Mouse (Mus musculus) embryonic facial prominence, embryonic 11.5 days (tissue): ENCODE measurements at regions not wholly inside any gene's neighbourhood (a gene's known extent, or its start where the extent isn't known, plus 50 kb on each side); places are given as distances from the start of the nearest gene placed in this dataset.
A peak's percentile ranks its signal among the peaks of the same experiment; 100 is the strongest.

Experiments used
- ATAC-seq: fragments of 200-750 bp; cut with Nextera tagmentation; replicated peaks from 2 replicates; pipeline ENCODE4 v1.8.0; 2017; ENCODE audit warnings: low read depth; ENCODE audit not compliant: insufficient number of reproducible peaks, low FRiP score, low TSS enrichment
- DNase-seq: peaks from one replicate; pipeline ENCODE4 v3.0.0-alpha.2; 2015; ENCODE audit warnings: low spot score
- H3K27ac ChIP-seq: fragments of 300-500 bp; sonication (generic); replicated peaks from 2 replicates; pipeline ENCODE4 v1.5.1; 2014; ENCODE audit warnings: mild to moderate bottlenecking, low read depth, low read length, control low read depth
- H3K27me3 ChIP-seq: fragments of 300-500 bp; sonication (generic); 2 replicates; pipeline ENCODE4 v1.6.1; 2014; ENCODE audit warnings: mild to moderate bottlenecking, low read length, moderate library complexity, mixed read lengths; ENCODE audit not compliant: control insufficient read depth, insufficient read depth
- H3K36me3 ChIP-seq: fragments of 300-500 bp; sonication (generic); replicated peaks from 2 replicates; pipeline ENCODE4 v1.6.1; 2014; ENCODE audit warnings: low read depth, mild to moderate bottlenecking, low read length, moderate library complexity, mixed read lengths; ENCODE audit not compliant: control insufficient read depth, insufficient read depth
- H3K4me1 ChIP-seq: fragments of 300-500 bp; sonication (generic); 2 replicates; pipeline ENCODE4 v1.6.1; 2014; ENCODE audit warnings: low read length, mixed read lengths; ENCODE audit not compliant: control insufficient read depth, insufficient read depth
- H3K4me2 ChIP-seq: fragments of 300-500 bp; sonication (generic); 2 replicates; pipeline ENCODE4 v1.6.1; 2014; ENCODE audit warnings: low read depth, mild to moderate bottlenecking, control low read depth, low read length, moderate library complexity
- H3K4me3 ChIP-seq: fragments of 300-500 bp; sonication (generic); 2 replicates; pipeline ENCODE4 v1.5.1; 2014; ENCODE audit warnings: low read depth, low read length, control low read depth
- H3K9ac ChIP-seq: fragments of 300-500 bp; sonication (generic); replicated peaks from 2 replicates; pipeline ENCODE4 v1.6.1; 2014; ENCODE audit warnings: mild to moderate bottlenecking, control low read depth, low read length
- H3K9me3 ChIP-seq: fragments of 300-500 bp; sonication (generic); replicated peaks from 2 replicates; pipeline ENCODE4 v1.6.1; 2016; ENCODE audit warnings: mild to moderate bottlenecking, low read length, inconsistent platforms, mixed read lengths; ENCODE audit not compliant: control insufficient read depth
- WGBS: fragments of 180-500 bp; shearing (Covaris S2); extraction: QIAGEN DNeasy Blood & Tissue Kit; methylation state at CpG from one replicate; pipeline ENCODE4 v1.1.7; 2014; 5-methylcytosine and 5-hydroxymethylcytosine counted together

GRCm38 (mm10) chr16:76123021-76123384, 100.9 kb upstream of the Samsn1 start:
- H3K36me3 ChIP-seq, result no peaks in the 10 kb centered on the region
- WGBS, result 59% methylated on average over 5 of the region's 5 CpGs

GRCm38 (mm10) chr16:76122172-76123020, 100.3 kb upstream of the Samsn1 start:
- H3K27me3 ChIP-seq, result no peaks in the 10 kb centered on the region
- no peaks in the 10 kb centered on the region for H3K4me1 ChIP-seq
- H3K36me3 ChIP-seq, result no peaks in the 10 kb centered on the region
- H3K27ac ChIP-seq, result no peak overlapping the region
- no peak overlapping the region for H3K9ac ChIP-seq
- WGBS, result 81% methylated on average over 9 of the region's 9 CpGs
- no peak overlapping the region for H3K4me3 ChIP-seq
- ATAC-seq, result no peak
- H3K9me3 ChIP-seq, result no peaks in the 10 kb centered on the region
- no peak for DNase-seq
- no peak overlapping the region for H3K4me2 ChIP-seq

More at GRCm38 (mm10) chr16:76123021-76123384, 100.9 kb upstream of the Samsn1 start:
- Histone ChIP-seq H3K4me2 (no peak overlapping the region), H3K27me3 (no peaks in the 10 kb centered on the region), H3K9me3 (no peaks in the 10 kb centered on the region), H3K27ac (no peak overlapping the region), H3K4me1 (no peaks in the 10 kb centered on the region), H3K9ac (no peak overlapping the region), H3K4me3 (no peak overlapping the region)
- DNase-seq (no peak), ATAC-seq (0 out of 2 replicates have a peak, but pooled peaks have one; percentile 44)

- WGBS, result 91% methylated on average over 2 of the region's 2 CpGs
- no peak overlapping the region for H3K27ac ChIP-seq
- H3K4me2 ChIP-seq, result no peak overlapping the region
- ATAC-seq (no peak), DNase-seq (no peak)
- no peak overlapping the region for H3K9ac ChIP-seq
- H3K4me3 ChIP-seq, result no peak overlapping the region
- H3K27me3 ChIP-seq, result no peaks in the 10 kb centered on the region
- no peaks in the 10 kb centered on the region for H3K9me3 ChIP-seq
- no peaks in the 10 kb centered on the region for H3K4me1 ChIP-seq
- no peaks in the 10 kb centered on the region for H3K36me3 ChIP-seq
Measured at GRCm38 (mm10) chr16:76120712-76121111, 98.6 kb upstream of the Samsn1 start.

GRCm38 (mm10) chr16:76110383-76110782, 88.3 kb upstream of the Samsn1 start:
- no peaks in the 10 kb centered on the region for H3K9me3 ChIP-seq
- H3K4me1 ChIP-seq, result no peaks in the 10 kb centered on the region
- no peak overlapping the region for H3K4me2 ChIP-seq
- no peak overlapping the region for H3K4me3 ChIP-seq
- no peak overlapping the region for H3K27ac ChIP-seq
- WGBS, result 92% methylated on average over 3 of the region's 3 CpGs
- no peak for ATAC-seq
- no peak overlapping the region for H3K9ac ChIP-seq
- H3K36me3 ChIP-seq, result no peaks in the 10 kb centered on the region
- no peak for DNase-seq
- no peaks in the 10 kb centered on the region for H3K27me3 ChIP-seq

- Histone ChIP-seq H3K4me1 (no peaks in the 10 kb centered on the region), H3K9me3 (no peaks in the 10 kb centered on the region), H3K27me3 (no peaks in the 10 kb centered on the region), H3K27ac (no peak overlapping the region), H3K4me2 (no peak overlapping the region), H3K9ac (no peak overlapping the region), H3K36me3 (no peaks in the 10 kb centered on the region), H3K4me3 (no peak overlapping the region)
- no peak for ATAC-seq
- 91% methylated on average over 2 of the region's 2 CpGs for WGBS
- no peak for DNase-seq
Measured at GRCm38 (mm10) chr16:76108464-76108863, 86.4 kb upstream of the Samsn1 start.

- Histone ChIP-seq H3K4me3 (no peak overlapping the region), H3K9me3 (no peaks in the 10 kb centered on the region), H3K4me1 (no peaks in the 10 kb centered on the region), H3K9ac (no peak overlapping the region), H3K27ac (no peak overlapping the region), H3K4me2 (no peak overlapping the region), H3K27me3 (no peaks in the 10 kb centered on the region), H3K36me3 (no peaks in the 10 kb centered on the region)
- DNase-seq, result no peak
- no peak for ATAC-seq
- WGBS, result 90% methylated on average over 6 of the region's 6 CpGs
Measured at GRCm38 (mm10) chr16:76104673-76105072, 82.6 kb upstream of the Samsn1 start.

GRCm38 (mm10) chr16:76101773-76102172, 79.7 kb upstream of the Samsn1 start:
- no peaks in the 10 kb centered on the region for H3K27me3 ChIP-seq
- no peak overlapping the region for H3K4me2 ChIP-seq
- H3K4me1 ChIP-seq, result no peaks in the 10 kb centered on the region
- H3K9ac ChIP-seq, result no peak overlapping the region
- no peaks in the 10 kb centered on the region for H3K36me3 ChIP-seq
- no peak overlapping the region for H3K27ac ChIP-seq
- H3K9me3 ChIP-seq, result no peaks in the 10 kb centered on the region
- ATAC-seq, result no peak; the same call in 1 of the 2 replicates
- WGBS, result 76% methylated on average over 3 of the region's 3 CpGs
- no peak overlapping the region for H3K4me3 ChIP-seq
- no peak for DNase-seq

GRCm38 (mm10) chr16:76097808-76098207, 75.7 kb upstream of the Samsn1 start:
- Histone ChIP-seq H3K27ac (no peak overlapping the region), H3K4me1 (no peaks in the 10 kb centered on the region), H3K4me3 (no peak overlapping the region), H3K9ac (no peak overlapping the region), H3K27me3 (no peaks in the 10 kb centered on the region), H3K4me2 (no peak overlapping the region), H3K9me3 (no peaks in the 10 kb centered on the region), H3K36me3 (no peaks in the 10 kb centered on the region)
- no peak for ATAC-seq
- 84% methylated on average over 9 of the region's 9 CpGs for WGBS
- no peak for DNase-seq
